Comparison of ENCODE assay signal across 38 mouse cellular contexts in the genomic region with DNA sequence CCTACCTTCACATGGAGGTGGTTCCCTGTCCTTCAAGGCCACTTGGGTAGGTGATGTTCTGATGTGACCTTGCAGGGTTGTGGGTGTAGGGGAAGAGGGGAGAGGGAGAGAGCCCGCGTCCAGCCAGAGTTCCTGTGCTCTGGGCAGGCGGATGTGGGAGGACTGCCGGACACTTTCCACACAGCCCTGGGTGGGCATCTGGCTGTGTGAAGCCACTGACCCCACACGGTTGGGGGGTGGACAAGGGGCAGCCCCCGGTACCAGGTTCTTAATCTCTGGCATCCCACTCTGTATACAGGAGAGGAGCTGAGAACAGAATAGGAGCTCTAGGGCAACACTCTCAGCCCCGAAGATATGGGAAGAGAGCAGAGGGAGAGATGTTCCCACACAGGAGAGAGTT. TPM values are rescaled to one million over a fixed set of nuclear protein-coding genes. Genes with fewer than 3 reads are reported as not detected.
"Had no signal": no experiment of that assay in that cellular context is flagged by ENCODE, and none has a peak within 500 bp of the region (broad histone marks: within the 10 kb centered on the region; RNA-seq: fewer than 3 reads in every experiment).

No protein-coding gene starts in this region.

- DNase-seq: heart, postnatal 10 days; heart, postnatal 14 days; heart, postnatal 36 days; heart, postnatal 4 days; kidney, adult 11 months; kidney, adult 18-20 months; kidney, adult 2 months; kidney, adult 8-10 months; kidney, adult 9 months; kidney, postnatal 10 days; kidney, postnatal 14 days; kidney, postnatal 25 days; kidney, postnatal 36 days; kidney, postnatal 4 days; layer of hippocampus, adult 9-11 months; layer of hippocampus, postnatal 36 days had no signal

- ATAC-seq: hindbrain, embryonic 16.5 days; hindbrain, postnatal 0 days; inflammation-experienced regulatory T-cells, adult 6 months; intestine, embryonic 15.5 days; intestine, embryonic 16.5 days; intestine, postnatal 0 days had no signal

- H3K27me3 ChIP-seq: heart, embryonic 13.5 days; heart, embryonic 15.5 days; hindbrain, embryonic 12.5 days; hindbrain, embryonic 13.5 days; hindbrain, embryonic 15.5 days; intestine, embryonic 15.5 days; kidney, embryonic 15.5 days had no signal

- H3K36me3 ChIP-seq: heart, embryonic 10.5 days; heart, embryonic 13.5 days; heart, embryonic 15.5 days; hindbrain, embryonic 10.5 days; hindbrain, embryonic 12.5 days; hindbrain, embryonic 13.5 days; hindbrain, embryonic 15.5 days; intestine, embryonic 15.5 days; kidney, embryonic 15.5 days had no signal

- H3K9ac ChIP-seq: heart, embryonic 13.5 days; heart, embryonic 15.5 days; hindbrain, embryonic 12.5 days; hindbrain, embryonic 13.5 days; hindbrain, embryonic 14.5 days; hindbrain, embryonic 15.5 days; intestine, embryonic 15.5 days; kidney, embryonic 15.5 days had no signal

- H3K4me2 ChIP-seq: heart, embryonic 11.5 days; heart, embryonic 15.5 days; hindbrain, embryonic 12.5 days; hindbrain, embryonic 13.5 days; hindbrain, embryonic 14.5 days; hindbrain, embryonic 15.5 days; intestine, embryonic 15.5 days; kidney, embryonic 15.5 days had no signal

- H3K4me3 ChIP-seq: heart, embryonic 10.5 days; heart, embryonic 13.5 days; heart, embryonic 15.5 days; hindbrain, embryonic 10.5 days; hindbrain, embryonic 12.5 days; hindbrain, embryonic 13.5 days; hindbrain, embryonic 15.5 days; intestine, embryonic 15.5 days; kidney, embryonic 15.5 days; layer of hippocampus, adult 2 months had no signal

- H3K4me1 ChIP-seq: hindbrain, embryonic 10.5 days; hindbrain, embryonic 12.5 days; hindbrain, embryonic 13.5 days; hindbrain, embryonic 15.5 days; intestine, embryonic 15.5 days; kidney, embryonic 15.5 days had no signal

- H3K27ac ChIP-seq: heart, embryonic 13.5 days; heart, embryonic 15.5 days; hindbrain, embryonic 10.5 days; hindbrain, embryonic 12.5 days; hindbrain, embryonic 13.5 days; hindbrain, embryonic 14.5 days; hindbrain, embryonic 15.5 days; hindbrain, postnatal 0 days; intestine, embryonic 15.5 days; kidney, embryonic 15.5 days; kidney, postnatal 0 days; layer of hippocampus, adult 2 months had no signal

- H3K9me3 ChIP-seq: heart, embryonic 10.5 days; heart, embryonic 13.5 days; heart, embryonic 15.5 days; hindbrain, embryonic 10.5 days; hindbrain, embryonic 12.5 days; hindbrain, embryonic 13.5 days; hindbrain, embryonic 15.5 days; intestine, embryonic 15.5 days; kidney, embryonic 15.5 days had no signal

RNA-seq across cellular contexts. Expression of a gene that starts 12.0 kb away (rescaled TPM):
- polyA plus RNA-seq: heart, embryonic 15.5 days; heart, embryonic 16.5 days; hindbrain, embryonic 10.5 days; hindbrain, embryonic 11.5 days; hindbrain, embryonic 12.5 days; hindbrain, embryonic 13.5 days; hindbrain, embryonic 14.5 days; hindbrain, embryonic 15.5 days; hindbrain, embryonic 16.5 days; hindbrain, postnatal 0 days; intestine, embryonic 14.5 days; intestine, embryonic 15.5 days; intestine, embryonic 16.5 days; intestine, postnatal 0 days; kidney, embryonic 14.5 days; kidney, embryonic 15.5 days had no signal
